Mouse (Mus musculus) lung, postnatal 10 days (tissue): ENCODE results near the gene Sema4b.

Experiments
- DNase-seq: peaks from one replicate; pipeline ENCODE4 v3.0.0; 2021

Gene Sema4b

GRCm38 (mm10) chr7:80198863-80199262 lies 12.2 kb downstream of the Sema4b start:
- DNase-seq = no peak

GRCm38 (mm10) chr7:80199286-80199685 lies 12.6 kb downstream of the Sema4b start:
- DNase-seq = no peak

DNA sequence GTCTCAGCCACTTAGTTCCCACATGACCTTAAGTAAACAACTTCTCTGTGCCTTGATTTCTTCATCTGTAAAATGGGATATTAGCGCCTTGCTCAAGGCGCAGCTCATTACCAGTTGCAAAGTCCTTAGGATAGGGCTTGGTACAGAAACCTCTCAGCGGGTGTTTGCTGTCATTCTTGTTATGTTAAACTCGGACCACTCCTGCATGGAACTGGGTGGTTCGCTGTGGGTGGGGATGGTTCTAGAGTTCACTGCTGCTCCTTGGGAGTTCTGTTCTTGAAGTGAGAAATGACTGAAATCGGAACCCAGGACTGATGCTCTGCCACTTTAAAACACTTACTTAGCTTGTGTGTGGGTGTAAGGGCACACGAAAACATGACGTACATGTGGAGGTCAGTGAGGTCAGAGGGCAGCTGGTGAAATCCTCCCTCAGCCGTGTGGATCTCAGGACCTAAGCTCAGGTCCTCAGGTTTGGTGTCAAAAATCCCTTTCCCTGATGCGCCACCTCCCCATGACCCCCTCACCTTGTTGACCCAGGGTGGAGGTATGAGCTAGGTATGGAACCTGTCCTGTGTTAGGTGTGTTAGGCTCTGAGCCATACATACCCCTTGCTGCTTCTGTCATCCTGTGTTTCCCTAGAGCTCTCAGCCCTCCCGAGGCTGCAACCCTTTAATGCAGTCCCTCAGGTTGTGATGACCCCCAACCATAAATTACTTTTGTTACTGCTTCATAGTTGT lies 13.4 kb downstream of the Sema4b start:
- DNase-seq = no peak

DNA sequence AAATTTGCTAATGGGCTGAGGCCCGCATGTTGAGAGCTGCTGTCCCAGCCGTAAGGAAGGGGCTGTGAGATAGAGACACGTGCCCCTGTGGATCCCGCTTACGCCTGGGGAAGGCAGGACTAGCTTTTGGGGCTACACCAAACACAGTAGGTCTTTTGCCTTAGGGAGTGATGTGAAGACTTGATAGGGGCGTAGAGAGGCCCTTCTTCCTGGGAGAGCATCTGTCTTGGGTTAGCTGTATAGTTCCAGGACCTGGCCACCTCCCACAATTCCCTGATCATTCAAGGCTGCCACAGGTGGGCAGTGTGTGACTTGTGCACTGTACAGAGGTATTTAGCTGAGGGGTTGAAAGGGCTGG lies 13.9 kb downstream of the Sema4b start:
- no peak for DNase-seq

DNA sequence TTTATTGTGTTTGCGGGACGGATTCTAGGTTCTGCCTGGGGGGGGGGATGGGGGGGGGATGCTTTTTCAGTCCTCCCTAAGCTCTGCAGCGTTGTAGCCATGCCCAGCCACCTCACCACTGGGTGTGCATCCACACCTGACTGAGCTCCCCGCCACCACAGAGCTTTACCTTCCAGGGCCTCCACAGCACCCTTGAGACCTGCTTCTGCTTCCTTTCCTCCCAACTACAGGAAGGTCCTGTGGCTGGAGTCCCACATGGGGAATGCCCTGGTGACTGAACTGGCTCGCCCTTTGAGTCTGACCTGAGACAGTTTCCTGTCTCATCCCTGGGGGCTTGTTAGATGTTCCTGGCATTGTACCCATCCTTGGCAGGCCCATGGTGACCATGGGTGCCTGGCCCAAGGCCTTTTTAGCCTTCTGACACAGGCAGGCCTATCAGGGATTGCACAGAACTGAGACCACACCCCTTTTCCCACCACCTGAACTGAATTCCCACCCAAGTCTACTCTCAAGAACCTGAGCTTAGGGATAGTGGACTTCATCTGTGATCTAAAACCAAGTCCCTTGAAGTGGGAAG lies 14.4 kb downstream of the Sema4b start:
- DNase-seq = no peak

DNA sequence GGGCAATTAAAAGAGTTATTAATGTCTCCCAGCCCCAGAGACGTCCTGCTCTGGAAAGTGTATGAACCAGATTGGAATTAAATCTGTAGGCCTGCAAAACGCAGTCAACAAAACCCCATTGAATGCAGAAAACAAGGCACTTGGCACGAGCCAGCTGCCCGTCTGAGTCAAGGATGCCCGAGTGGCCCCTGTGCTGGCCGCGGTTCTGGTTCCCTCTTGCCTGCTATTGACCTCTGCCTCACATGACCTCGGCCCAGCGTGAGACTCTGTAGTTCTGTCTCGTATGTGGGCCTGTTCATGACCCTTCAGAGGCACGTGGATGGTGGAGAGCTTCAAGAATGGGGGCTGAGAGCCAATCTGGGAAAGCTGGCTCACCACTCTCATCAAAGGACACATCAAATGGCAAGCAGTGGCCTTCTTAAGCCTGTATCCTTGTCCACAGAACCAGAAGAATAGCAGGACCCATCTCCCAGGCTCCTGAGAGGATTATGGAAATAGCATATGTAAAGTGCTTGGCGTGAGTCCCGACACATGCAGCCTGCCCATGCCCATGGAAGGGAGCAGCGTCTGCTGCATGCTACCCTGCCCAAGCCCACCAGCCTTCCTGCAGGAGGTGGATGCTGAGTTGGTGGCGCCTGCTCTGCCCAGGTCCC lies 15.4 kb downstream of the Sema4b start:
- no peak for DNase-seq

DNA sequence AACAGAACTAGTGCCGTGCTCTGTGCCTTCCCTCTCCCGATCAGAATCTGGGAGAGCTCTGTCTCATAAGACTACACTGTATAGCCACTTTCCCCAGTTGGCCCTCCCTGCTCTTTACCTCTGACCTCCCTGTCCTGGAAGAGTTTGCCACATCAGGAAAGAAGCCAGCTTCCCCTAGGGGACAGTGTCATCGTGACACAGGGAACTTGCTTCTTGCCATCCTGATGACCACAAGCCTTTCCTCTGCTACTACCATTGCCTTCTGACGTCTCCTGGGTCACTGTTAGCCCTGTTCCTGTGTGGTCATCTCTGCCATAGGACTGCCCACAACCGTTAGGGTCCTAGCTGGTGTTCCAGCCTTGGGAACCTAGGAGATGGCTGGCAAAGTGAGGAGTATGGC lies 16.3 kb downstream of the Sema4b start:
- no peak for DNase-seq

GRCm38 (mm10) chr7:80203638-80204096 lies 17.0 kb downstream of the Sema4b start:
- DNase-seq = no peak

- no peak for DNase-seq
These were observed 17.7 kb downstream of the Sema4b start for GRCm38 (mm10) chr7:80204362-80204761.

DNA sequence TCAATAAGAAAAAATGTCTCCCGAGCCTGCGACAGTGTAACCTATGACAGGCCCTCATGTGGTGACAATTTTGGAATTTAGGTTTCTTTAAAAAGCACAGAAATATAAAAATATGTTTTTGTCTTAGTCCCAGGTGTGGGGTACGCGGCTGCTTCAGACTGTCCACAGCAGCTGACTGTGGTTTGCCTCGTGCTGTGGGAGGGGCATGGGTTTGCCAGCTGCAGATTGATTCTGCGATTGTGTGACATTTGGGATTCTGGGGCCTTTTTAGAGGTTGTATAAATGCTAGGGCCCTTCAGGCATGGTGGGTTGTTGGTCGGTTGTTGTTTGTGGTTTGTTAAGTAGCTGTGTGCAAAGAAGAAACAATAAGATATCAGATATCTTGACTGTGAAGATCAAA lies 18.3 kb downstream of the Sema4b start:
- no peak for DNase-seq

- DNase-seq = no peak
These were observed 19.3 kb downstream of the Sema4b start for GRCm38 (mm10) chr7:80205705-80206589.

GRCm38 (mm10) chr7:80207314-80207731 lies 20.7 kb downstream of the Sema4b start:
- no peak for DNase-seq

DNA sequence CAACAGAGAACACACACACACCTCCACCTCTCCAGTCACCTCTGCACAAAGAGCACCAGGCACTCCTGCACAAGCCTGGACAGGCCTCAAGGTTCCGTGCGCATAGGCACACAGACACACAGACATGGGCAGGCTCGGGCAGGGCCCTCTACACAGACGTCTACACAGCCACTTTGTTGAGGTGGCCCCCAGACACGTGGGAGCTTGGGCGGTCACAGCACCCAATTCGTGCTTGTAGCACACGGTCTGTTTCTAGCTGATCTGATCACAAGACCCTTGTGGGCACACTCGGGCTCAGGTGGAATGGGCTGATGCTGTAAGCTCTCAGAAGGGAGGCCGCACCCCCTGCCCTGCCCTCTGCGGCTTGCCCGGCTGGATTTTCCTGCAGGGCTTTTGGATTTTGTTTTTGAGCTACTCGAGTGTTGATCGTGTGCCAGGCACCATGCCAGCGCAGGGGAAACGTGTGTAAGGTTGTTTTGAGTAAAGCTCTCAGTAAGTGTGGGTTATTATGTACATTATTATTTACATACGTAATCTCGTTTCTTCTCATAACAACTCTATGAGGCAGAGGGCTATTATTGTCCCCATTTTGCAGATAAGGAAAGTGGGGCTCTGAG lies 21.5 kb downstream of the Sema4b start:
- DNase-seq = peak; percentile 66

GRCm38 (mm10) chr7:80208738-80209430 lies 22.2 kb downstream of the Sema4b start:
- DNase-seq = peak; percentile 87

DNA sequence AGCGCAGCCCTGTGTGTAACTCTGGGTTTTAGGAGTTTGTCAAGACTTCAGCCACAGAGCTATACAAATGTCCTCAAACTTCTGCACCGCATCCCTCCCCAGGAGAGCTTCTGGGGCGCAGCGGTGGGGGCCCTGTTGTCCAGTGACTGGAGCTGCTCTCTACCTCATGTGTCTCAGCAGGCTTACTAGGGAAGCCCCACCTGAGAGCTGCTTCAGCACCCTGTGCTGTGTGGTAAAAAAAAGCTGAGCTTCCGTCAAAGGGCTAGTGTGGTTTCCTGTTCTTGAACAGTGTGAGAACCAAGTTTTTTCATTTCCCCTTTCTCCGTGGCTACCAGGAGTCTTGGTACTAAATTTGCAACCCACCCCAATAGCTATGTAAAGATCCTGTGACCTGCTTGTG lies 23.0 kb downstream of the Sema4b start:
- DNase-seq = no peak

DNA sequence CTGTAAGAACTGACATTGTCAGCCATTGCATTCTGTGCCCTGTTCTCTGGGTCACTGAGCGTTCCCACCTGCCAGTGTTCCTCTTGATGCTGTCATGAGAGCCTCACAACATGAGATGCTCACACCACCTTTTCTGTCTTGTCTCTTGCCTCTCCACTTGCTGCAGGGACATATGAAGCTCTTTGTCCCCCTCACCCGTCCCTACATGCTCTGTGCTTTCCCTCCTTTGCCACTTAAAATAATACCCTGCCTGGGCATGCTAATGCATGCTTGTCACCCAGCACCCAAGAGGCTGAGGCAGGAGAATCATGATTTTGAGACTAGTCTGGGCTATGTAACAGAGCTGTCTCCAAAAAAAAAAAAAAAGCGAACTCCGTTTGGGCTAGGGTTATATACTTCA lies 24.3 kb downstream of the Sema4b start:
- no peak for DNase-seq

- no peak for DNase-seq
These were observed 27.0 kb downstream of the Sema4b start for GRCm38 (mm10) chr7:80213604-80214003.

- no peak for DNase-seq
These were observed 27.8 kb downstream of the Sema4b start for GRCm38 (mm10) chr7:80214459-80214858.

DNA sequence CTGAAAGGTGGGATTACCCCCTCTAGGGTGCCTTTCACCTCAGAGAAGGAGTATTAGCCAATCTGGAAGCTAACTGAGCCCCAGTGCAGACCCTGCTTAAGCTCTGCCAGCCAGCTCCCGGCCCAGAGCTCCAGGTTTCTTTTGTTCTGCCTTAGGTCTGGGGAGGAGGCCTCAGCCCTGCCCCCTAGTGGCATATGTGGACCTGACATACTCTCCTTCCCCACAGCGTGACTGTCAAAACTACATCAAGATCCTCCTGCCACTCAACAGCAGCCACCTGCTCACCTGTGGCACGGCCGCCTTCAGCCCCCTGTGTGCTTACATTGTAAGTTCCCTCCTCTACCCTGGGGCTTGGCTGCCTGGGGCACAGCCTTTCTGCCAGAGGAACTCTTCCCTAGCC lies 28.8 kb downstream of the Sema4b start:
- DNase-seq = peak; percentile 88

GRCm38 (mm10) chr7:80216566-80216965 lies 29.9 kb downstream of the Sema4b start:
- peak; percentile 68 for DNase-seq

GRCm38 (mm10) chr7:80218666-80219065 lies 32.0 kb downstream of the Sema4b start:
- no peak for DNase-seq

DNA sequence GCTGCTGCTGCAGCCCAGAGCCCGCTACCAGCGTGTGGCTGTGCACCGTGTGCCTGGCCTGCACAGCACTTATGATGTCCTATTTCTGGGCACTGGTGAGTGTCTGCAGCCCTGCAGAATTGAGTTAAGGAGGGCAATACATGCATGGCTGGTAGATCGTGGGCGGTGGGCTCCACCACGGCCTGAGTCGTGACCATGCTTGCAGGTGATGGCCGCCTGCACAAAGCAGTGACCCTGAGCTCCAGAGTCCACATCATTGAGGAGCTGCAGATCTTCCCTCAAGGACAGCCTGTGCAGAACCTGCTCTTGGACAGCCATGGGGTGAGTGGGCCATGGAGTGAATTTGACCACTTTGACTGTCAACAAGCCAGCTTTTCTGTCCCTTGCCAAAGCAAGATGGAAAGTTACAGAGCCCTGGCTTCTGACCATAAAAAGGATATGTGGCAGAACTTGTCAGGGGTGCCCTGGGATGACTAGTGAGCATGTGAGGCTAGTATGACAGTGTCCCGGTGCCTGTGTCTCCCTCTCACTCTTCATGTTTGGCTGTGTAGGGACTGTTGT lies 33.7 kb downstream of the Sema4b start:
- DNase-seq = no peak
